Mouse (Mus musculus) adrenal gland, adult 2 months (tissue): ENCODE measurements at regions not wholly inside any gene's neighbourhood (a gene's known extent, or its start where the extent isn't known, plus 50 kb on each side); places are given as distances from the start of the nearest gene placed in this dataset.
"Not testable (repeated sequence)": the region's sequence is repeated elsewhere in the genome, so short reads cannot be mapped to it uniquely, and the experiment has no call there.

Experiments used
- DNase-seq: peaks from one replicate; pipeline ENCODE4 v3.0.0; 2021

DNA sequence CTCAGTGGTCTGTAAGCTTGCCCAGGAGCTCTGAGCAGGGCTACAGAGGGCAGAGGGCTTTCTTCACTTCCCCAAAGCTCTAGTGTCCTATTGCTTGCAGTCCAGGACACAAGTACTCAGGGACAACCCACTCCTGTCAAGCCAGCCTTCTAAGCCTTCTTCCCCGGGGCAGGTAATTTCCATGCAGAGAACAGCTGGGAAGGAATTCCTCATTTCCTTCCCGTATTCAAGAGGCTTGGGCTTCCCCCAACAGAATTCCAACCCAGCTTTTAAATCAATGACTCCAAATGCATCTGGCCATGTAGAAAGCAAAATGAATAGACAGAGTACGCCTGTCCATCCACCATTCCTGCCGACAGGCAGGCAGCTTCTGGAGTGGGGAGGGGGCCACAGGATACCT lies 99.1 kb upstream of the Ubl3 start:
- no peak for DNase-seq

- not testable (repeated sequence) for DNase-seq
Observed at GRCm38 (mm10) chr5:148649573-148649972, 97.0 kb upstream of the Ubl3 start.

DNA sequence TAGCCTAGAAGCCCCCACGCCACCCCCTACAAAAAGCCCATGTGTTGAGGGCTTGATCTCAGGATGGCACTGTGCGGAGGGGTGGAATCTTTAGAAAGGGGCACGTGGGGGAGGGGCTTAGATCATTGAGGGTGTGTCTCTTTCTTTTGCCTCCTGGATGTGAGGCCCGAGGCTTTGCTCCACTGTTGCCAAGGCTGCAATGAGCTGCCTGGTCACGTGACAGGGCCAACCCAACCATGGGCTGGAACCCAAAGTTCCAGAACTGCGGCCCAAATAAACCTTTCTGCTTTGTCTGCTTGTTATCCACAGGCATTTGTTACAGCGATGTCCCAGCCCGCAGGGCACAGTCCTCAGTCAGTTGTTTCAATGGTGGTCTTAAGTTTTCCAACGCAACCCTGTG lies 96.5 kb upstream of the Ubl3 start:
- no peak for DNase-seq

DNA sequence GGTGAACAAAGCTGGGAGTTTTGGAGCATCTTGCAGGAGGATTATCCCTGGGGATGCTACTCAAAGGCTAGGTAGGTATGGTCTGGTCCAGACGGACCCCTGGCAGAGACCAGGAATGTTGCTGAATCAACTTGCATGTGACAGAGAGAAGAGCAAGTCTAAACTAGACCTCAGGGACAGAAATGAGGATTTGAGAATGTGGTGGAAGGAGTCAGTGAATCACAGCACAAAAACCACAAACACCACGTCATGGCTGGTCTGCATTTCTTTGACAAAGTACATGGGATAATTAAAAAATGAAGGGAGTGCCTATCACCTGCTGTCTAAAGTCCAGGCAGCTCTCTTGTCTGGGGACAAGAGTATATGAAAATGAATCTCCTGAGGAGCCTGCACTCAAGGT lies 95.1 kb upstream of the Ubl3 start:
- no peak for DNase-seq

- no peak for DNase-seq
Observed at GRCm38 (mm10) chr5:148645772-148646171, 93.2 kb upstream of the Ubl3 start.

DNA sequence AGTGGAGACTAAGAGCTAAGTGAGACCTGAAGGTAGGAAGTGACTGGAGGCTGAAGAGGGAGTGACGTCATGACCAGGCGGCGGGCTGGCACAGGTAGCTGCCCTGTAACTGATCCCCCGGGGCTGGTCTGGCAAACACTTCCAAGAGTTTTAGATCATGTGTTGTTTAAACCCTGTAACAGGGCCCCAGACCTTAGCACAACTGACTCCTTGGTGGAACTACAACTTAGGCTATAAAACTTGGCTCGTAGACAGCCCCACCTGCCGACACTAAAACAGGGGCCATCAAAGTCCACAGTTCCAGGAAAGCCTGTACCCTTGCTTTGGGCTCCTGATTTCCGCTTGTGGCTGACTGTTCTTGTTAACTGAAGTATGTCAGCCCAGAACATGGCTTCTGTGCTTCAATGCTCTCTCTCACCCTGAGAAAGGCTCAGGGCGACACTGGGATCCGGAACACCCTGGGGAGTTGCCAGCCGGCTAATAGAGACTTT lies 92.6 kb upstream of the Ubl3 start:
- DNase-seq: no peak

DNA sequence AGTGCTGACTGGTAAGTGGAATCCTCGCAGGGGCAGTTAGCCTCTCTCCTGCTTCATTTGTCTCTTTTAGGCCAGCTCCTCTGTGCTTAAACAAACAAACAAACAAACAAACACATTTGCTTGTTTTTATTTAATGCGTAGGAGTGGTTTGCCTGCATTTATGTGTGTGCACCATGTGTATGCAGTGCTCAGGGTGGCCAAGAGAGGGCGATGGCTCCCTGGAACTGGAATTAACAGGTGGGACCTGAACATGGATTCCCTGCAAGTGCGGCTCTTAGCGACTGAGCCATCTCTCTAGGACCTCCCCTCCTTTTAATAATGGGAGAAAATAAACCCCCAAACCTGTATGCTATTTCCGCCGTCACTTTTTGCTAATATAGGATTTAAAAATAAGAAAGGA lies 91.8 kb upstream of the Ubl3 start:
- no peak for DNase-seq

DNA sequence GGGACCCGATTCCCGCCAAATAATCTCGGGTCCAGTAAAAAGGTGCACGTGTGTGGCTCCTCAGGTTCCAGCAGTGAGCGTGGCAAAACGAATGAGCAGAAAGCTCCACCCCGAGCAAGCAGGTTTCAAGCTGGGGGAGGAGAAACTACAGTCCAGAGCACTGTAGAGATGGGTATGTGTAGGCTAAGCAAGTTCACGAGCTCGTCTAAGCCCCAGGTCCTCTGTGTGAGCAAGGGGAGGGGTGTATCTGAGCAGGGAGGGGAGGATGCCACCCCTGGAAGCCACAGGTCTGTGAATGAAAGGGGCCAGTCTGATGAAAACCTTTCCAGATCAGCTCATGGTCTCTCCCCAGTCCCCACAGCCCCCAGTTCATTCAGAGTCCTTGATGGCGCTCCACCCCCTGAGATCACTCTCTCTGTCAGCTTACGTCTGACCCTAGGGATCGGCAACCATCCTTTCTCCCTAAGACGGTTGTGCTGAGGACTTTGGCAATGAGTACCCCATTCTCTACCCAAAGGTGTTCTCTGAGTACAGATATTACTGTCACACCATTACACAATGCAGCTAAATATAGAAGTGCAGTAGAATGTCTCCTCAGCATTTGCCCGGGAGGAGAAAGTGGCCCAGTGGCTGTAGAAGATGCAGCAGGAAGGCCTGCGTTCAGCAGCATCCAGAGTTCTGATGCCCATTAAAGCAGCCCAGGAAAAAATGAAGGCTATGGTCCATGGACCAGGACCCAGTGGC lies 89.2 kb upstream of the Ubl3 start:
- DNase-seq: no peak

GRCm38 (mm10) chr5:148640523-148640922 lies 87.9 kb upstream of the Ubl3 start:
- no peak for DNase-seq

- no peak for DNase-seq
Observed at GRCm38 (mm10) chr5:148634919-148635356, 82.3 kb upstream of the Ubl3 start.

GRCm38 (mm10) chr5:148633999-148634398 lies 81.4 kb upstream of the Ubl3 start:
- DNase-seq: peak; percentile 52

DNA sequence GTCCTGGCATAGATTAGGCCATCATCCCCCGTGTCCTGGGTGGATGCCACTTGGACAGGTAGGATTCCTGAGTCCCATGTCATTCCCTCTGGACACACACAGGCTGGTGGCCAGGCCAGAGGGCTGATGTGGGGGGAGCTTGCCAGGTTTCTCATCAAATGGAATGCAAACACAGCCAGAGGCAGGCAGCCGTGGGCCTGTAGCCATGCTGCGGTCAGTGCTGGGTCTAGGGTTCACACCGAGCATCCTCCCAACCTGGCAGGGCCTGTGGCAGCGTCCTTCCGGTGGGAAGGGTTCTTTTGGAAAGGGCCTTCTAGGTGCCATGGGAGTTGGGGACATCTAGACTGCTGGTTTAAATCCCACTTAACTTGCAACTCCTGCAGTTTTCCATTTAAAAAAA lies 80.7 kb upstream of the Ubl3 start:
- DNase-seq: peak; percentile 18

DNA sequence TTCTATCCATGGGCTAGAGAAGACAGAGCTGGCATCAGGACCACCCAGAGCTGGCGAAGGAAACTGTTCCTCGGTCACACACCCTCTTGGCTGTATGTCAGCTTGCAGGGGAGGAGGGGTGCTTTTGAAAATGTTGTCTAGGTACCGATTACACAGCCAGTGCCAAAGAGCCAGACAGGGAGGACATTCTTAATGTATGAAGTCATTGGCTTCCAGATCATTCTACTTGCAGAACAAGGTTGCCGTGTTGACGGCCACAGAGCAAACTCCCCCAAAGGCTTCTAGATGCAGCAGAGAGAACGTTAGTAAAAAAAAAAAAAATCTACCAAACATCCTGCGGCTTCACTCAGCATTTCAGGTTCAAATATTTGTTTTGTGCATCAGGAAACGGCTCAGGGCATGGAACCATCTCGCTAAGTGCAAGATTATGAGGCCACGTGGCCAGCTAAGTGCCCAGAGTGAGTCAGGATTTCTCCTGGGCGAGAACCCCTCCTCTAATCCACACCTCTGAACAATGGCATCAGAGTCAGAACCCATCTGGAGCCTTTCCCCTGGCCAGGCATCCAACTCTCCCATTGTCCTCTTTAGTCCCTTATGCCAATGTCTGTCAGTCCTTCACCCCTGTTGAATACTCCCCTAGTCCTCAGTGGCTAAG lies 80.1 kb upstream of the Ubl3 start:
- peak; percentile 33 for DNase-seq

DNA sequence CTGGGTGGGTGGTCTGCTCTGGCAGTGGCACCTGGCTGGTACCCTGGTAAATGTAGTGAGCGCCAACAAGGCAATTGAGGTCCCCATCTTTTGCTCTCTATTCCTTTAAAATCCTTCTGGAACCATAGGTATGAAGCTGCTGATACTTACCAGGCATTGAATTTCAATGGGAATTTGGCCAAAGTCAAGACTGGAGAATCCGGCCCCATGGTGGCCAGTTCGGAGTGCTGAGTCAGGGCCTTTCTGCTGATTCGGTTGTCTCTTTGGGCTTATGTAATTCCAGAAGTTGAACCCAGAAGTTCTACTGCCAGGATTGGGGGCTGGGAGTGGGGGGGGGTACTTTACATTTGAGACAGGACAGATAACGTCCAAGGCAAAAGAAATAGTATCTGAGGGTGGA lies 79.0 kb upstream of the Ubl3 start:
- no peak for DNase-seq

GRCm38 (mm10) chr5:148626014-148626413 lies 73.4 kb upstream of the Ubl3 start:
- DNase-seq: no peak

DNA sequence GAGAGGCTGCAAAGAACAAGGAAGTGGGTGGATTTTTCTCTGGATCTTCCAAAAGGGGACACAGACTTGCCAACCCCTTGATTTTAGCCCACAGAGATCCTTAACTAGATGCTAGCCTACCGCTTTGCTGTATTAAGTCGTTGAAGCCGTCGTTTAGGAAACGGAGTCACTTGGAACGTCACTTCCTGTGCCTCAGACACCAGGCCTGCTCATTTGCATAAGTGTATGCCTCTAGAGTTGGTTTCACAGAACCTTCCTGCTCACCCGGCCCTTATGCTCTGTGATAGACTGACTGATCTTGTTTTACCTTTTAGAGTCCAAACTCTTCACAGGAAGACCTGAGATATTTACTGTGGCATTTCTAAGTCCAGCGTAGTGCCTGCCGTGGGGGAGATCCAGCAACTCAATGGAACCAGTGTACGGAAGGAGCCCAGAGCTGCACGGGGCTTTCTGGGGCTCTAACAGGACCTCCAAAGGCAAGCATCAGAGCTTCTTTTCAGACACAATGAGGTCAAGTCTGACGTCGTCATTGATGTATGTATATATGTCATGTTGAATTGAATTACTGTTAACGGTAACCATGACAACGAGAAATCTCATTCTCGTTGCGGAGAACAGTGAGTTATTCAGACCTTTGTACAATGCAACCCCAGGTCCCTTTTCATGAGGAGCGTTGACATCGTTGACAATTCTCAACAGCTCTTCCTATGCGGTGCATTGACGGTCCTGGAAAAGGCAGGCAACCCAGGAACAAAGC lies 72.2 kb upstream of the Ubl3 start:
- DNase-seq: no peak

GRCm38 (mm10) chr5:148620895-148621786 lies 68.6 kb upstream of the Ubl3 start:
- no peak for DNase-seq

- no peak for DNase-seq
Observed at GRCm38 (mm10) chr5:148619917-148620316, 67.3 kb upstream of the Ubl3 start.

GRCm38 (mm10) chr5:148616426-148616825 lies 63.8 kb upstream of the Ubl3 start:
- no peak for DNase-seq

- no peak for DNase-seq
Observed at GRCm38 (mm10) chr5:148615706-148616366, 63.2 kb upstream of the Ubl3 start.

- DNase-seq: no peak
Observed at GRCm38 (mm10) chr5:148615117-148615516, 62.5 kb upstream of the Ubl3 start.
